Mouse (Mus musculus) kidney, embryonic 14.5 days (tissue): Measurements from ENCODE around the gene Spc24. TPM values are rescaled to one million over a fixed set of nuclear protein-coding genes. Genes with fewer than 3 reads are reported as not detected.
"Not testable (repeated sequence)": the region's sequence is repeated elsewhere in the genome, so short reads cannot be mapped to it uniquely, and the experiment has no call there.

Source experiments
- ATAC-seq: fragments of 200-750 bp; cut with Nextera tagmentation; 2 replicates; pipeline ENCODE4 v1.8.0; 2017; ENCODE audit warnings: moderate number of reproducible peaks, mild to moderate bottlenecking, moderate TSS enrichment, moderate library complexity; ENCODE audit not compliant: low FRiP score, low TSS enrichment
- H3K27ac ChIP-seq: fragments of 300-500 bp; sonication (generic); 2 replicates; pipeline ENCODE4 v1.5.1; 2014; ENCODE audit warnings: low read depth, mild to moderate bottlenecking, low read length, moderate library complexity, mixed read lengths
- H3K27me3 ChIP-seq: fragments of 300-500 bp; sonication (generic); 2 replicates; pipeline ENCODE4 v1.6.1; 2014; ENCODE audit warnings: mild to moderate bottlenecking, low read length; ENCODE audit not compliant: control insufficient read depth, insufficient read depth
- H3K36me3 ChIP-seq: fragments of 300-500 bp; sonication (generic); 2 replicates; pipeline ENCODE4 v1.6.1; 2014; ENCODE audit warnings: low read length, mixed read lengths; ENCODE audit not compliant: control insufficient read depth, insufficient read depth
- H3K4me1 ChIP-seq: fragments of 300-500 bp; sonication (generic); 2 replicates; pipeline ENCODE4 v1.6.1; 2014; ENCODE audit warnings: low read length, mixed read lengths; ENCODE audit not compliant: control insufficient read depth, insufficient read depth
- H3K4me2 ChIP-seq: fragments of 300-500 bp; sonication (generic); replicated peaks from 2 replicates; pipeline ENCODE4 v1.6.1; 2014; ENCODE audit warnings: low read depth, mild to moderate bottlenecking, low read length
- H3K4me3 ChIP-seq: fragments of 300-500 bp; sonication (generic); 2 replicates; pipeline ENCODE4 v1.5.1; 2014; ENCODE audit warnings: mild to moderate bottlenecking, low read length
- H3K9ac ChIP-seq: fragments of 300-500 bp; sonication (generic); 2 replicates; pipeline ENCODE4 v1.6.1; 2014; ENCODE audit warnings: low read depth, mild to moderate bottlenecking, low read length, moderate library complexity
- H3K9me3 ChIP-seq: fragments of 300-500 bp; sonication (generic); 2 replicates; pipeline ENCODE4 v1.6.1; 2016; ENCODE audit warnings: low read length; ENCODE audit not compliant: control insufficient read depth
- WGBS: fragments of 180-500 bp; shearing (Covaris S2); extraction: QIAGEN DNeasy Blood & Tissue Kit; methylation state at CpG from one replicate; pipeline ENCODE4 v1.1.7; 2014; 5-methylcytosine and 5-hydroxymethylcytosine counted together
- polyA plus RNA-seq: library from polyadenylated mRNA; unstranded; fragments of >200 nt; fragmentation: Nextera tagmentation; extraction: Ambion mirVana; gene quantifications from 2 replicates; pipeline ENCODE4 v1.2.1, GENCODE M21; 2014

Gene Spc24
- polyA plus RNA-seq, 1 experiment from 2014 or later: 139 TPM

DNA sequence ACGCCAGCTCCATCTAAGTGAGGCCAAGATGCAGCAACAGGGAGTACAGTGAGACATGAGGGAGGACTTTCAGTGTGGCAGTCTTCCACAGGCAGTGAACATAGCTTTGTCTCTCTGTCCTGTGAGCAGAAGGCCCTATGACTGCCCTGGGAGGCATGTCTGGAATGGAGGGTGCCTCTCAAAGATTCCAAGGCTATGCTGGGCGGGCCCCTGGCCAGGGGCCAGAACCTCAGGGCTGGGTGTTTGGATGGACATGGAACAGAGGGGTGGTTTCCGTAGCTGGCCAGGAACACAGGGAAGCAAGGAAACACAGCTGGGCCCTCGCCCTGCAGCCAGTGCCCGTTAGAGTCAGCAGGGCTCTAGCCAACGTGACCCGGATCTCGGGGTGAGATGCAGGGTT lies 31.8 kb upstream of the Spc24 start:
- H3K4me2 ChIP-seq: no peak overlapping the region
- peaks cover 76% of the 10 kb centered on the region for H3K36me3 ChIP-seq
- H3K4me3 ChIP-seq: no peak overlapping the region
- H3K9ac ChIP-seq: no peak overlapping the region
- no peak for ATAC-seq
- H3K9me3 ChIP-seq: no peaks in the 10 kb centered on the region
- H3K27ac ChIP-seq: no peak overlapping the region
- peaks cover 28% of the 10 kb centered on the region for H3K4me1 ChIP-seq
- no peaks in the 10 kb centered on the region for H3K27me3 ChIP-seq
- WGBS: 81% methylated on average over 8 of the region's 8 CpGs

DNA sequence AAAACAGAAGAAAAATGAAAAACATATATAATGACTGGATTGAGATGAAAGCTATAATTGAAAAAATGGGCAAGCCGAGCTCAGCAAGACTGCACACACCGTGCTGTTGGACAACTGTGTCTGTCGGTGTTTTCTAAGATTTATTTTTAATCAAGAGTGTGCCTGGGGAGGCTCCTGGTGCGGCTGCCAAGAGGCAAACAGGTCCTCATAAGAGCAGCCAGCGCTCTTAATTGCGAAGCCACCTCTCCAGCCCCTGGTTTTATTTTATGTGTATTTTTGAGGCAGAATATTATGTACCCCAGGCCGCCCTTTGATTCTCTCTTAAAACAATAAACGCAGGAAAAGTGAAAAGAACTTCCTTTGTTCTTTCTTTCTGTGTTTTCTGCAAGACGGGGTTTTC lies 28.1 kb upstream of the Spc24 start:
- Histone ChIP-seq H3K9ac (no peak overlapping the region), H3K27ac (no peak overlapping the region), H3K4me3 (no peak overlapping the region), H3K36me3 (peaks cover 80% of the 10 kb centered on the region), H3K27me3 (no peaks in the 10 kb centered on the region), H3K9me3 (no peaks in the 10 kb centered on the region), H3K4me2 (no peak overlapping the region), H3K4me1 (peaks cover 12% of the 10 kb centered on the region; the same call in 1 of the 2 replicates)
- 68% methylated on average over 9 of the region's 9 CpGs for WGBS
- ATAC-seq: no peak

GRCm38 (mm10) chr9:21787654-21788053 lies 27.6 kb upstream of the Spc24 start:
- Histone ChIP-seq H3K4me2 (no peak overlapping the region), H3K9me3 (no peaks in the 10 kb centered on the region), H3K4me1 (peaks cover 9% of the 10 kb centered on the region; the same call in 1 of the 2 replicates), H3K27ac (no peak overlapping the region), H3K9ac (no peak overlapping the region), H3K36me3 (peaks cover 77% of the 10 kb centered on the region), H3K4me3 (no peak overlapping the region), H3K27me3 (no peaks in the 10 kb centered on the region)
- no peak for ATAC-seq
- 57% methylated on average over 5 of the region's 5 CpGs for whole genome bisulfite sequencing

DNA sequence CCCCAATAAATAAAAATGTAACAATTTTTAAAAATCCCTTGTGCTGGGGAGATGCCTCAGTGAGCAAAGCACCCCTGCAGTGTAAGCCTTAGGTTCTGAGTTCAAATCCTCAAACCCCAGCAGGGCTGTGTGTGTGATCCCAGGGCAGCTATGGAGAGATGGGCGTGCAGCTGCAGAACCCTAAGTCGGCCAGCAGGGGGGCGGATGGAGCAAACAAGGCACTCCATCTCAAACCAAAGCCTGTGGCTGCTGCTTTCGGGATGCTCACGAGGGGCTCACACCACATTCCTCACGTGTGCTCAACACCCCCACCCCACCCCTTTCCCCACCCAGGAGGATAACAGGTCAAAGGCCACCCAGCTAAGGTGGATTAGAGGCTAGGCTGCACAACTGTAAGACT lies 26.8 kb upstream of the Spc24 start:
- no peak overlapping the region for H3K9ac ChIP-seq
- no peaks in the 10 kb centered on the region for H3K9me3 ChIP-seq
- peaks cover 74% of the 10 kb centered on the region for H3K36me3 ChIP-seq
- H3K27me3 ChIP-seq: no peaks in the 10 kb centered on the region
- ATAC-seq: peak; percentile 58
- WGBS: 14% methylated on average over 6 of the region's 6 CpGs
- no peak overlapping the region for H3K4me3 ChIP-seq
- H3K4me2 ChIP-seq: no peak overlapping the region
- H3K27ac ChIP-seq: peak overlapping the region; percentile 30; the same call in 1 of the 2 replicates
- 0 out of 2 replicates have a peak, but pooled peaks cover 6% of the 10 kb centered on the region for H3K4me1 ChIP-seq

GRCm38 (mm10) chr9:21786309-21786708 lies 26.2 kb upstream of the Spc24 start:
- not testable (repeated sequence) for ATAC-seq, H3K9me3 ChIP-seq, H3K27ac ChIP-seq, H3K4me3 ChIP-seq, H3K9ac ChIP-seq, H3K4me2 ChIP-seq, H3K4me1 ChIP-seq, H3K27me3 ChIP-seq
- H3K36me3 ChIP-seq: peaks cover 69% of the 10 kb centered on the region
- WGBS: 76% methylated on average over 1 of the region's 2 CpGs

DNA sequence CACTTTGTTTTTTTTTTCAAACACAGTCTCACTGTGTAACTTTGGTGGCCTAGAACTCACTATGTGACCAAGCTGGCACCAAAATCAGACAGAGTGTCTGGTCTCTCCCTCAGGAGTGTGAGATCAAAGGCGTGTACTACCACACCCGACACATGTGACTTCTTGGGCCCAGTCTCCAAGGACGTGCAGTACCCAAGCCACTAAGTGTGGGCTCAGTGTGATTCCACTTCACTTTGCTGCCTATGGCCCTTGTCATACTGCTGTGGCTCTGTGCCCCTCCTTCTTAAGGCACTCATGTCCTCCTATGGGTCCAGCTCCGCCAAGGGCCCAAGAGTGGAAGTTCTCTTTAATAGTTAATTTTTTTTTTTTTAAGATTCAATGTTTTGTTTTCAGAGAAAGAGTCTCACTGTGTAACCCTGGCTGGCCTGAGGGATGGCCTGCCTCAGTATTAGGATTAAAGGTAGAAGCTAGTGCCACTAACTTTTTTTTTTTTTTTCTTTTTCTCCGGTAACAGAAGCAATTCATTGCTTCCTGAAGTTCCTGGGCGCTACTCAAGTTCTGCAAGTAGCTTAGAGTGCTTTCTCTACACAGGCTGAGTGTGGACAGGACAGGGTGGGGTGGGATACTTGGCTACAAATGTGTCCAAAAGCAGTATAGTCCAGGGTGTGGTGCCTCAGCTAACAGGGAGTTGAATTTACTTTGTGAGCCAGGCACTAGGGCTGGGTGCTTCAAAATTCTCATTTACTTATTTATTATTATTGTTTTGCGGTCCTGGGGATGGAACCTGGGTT lies 24.6 kb upstream of the Spc24 start:
- no peak for ATAC-seq
- Histone ChIP-seq H3K27me3 (no peaks in the 10 kb centered on the region), H3K4me2 (no peak overlapping the region), H3K9me3 (no peaks in the 10 kb centered on the region), H3K9ac (no peak overlapping the region), H3K4me1 (0 out of 2 replicates have a peak, but pooled peaks cover 6% of the 10 kb centered on the region), H3K27ac (no peak overlapping the region), H3K36me3 (peaks cover 72% of the 10 kb centered on the region), H3K4me3 (no peak overlapping the region)
- 87% methylated on average over 7 of the region's 7 CpGs for WGBS

DNA sequence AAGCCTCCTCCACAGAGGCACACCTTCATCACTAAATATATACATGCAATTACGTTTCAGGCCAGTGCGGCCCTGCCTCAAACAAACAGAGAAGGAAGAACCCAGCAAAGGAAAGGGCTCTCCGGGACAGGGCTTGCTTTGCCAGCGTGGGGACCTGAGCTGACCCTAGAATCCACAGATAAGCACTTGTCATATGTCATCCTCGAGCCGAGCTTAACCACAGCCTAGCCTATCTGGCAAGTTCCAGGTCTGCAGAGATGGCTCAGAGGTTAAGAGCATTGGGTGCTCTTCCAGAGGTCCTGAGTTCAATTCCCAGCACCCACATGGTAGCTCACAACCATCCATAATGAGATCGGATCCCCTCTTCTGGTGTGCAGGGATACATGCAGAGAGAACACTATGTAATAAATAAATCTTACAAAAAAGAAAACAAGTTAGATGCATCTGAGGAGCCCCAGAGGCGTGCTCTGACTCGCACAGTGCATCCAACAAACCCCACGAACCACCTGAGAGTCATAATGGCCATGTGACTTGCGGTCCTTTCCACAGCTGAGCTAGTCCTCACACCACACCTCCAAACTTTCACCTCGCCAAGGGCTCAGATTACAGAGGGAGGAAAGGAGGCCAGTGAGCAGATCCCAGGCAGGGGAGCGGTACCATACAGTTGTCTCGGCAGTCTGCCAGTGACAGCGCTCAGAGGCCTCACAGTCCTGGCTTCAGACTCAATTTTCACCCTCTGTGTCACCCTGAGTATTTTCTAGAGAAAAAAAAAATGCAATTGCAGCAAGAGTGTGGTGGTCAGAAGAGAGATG lies 21.8 kb upstream of the Spc24 start:
- peak; percentile 15; the same call in 1 of the 2 replicates for ATAC-seq
- WGBS: 58% methylated on average over 15 of the region's 15 CpGs
- Histone ChIP-seq H3K4me1 (no peaks in the 10 kb centered on the region), H3K27me3 (no peaks in the 10 kb centered on the region), H3K9ac (no peak overlapping the region), H3K4me3 (no peak overlapping the region), H3K9me3 (no peaks in the 10 kb centered on the region), H3K4me2 (no peak overlapping the region), H3K27ac (no peak overlapping the region), H3K36me3 (peaks cover 72% of the 10 kb centered on the region)

- peaks cover 76% of the 10 kb centered on the region for H3K36me3 ChIP-seq
- no peak overlapping the region for H3K9ac ChIP-seq
- no peak overlapping the region for H3K27ac ChIP-seq
- no peak overlapping the region for H3K4me3 ChIP-seq
- no peaks in the 10 kb centered on the region for H3K4me1 ChIP-seq
- no peaks in the 10 kb centered on the region for H3K9me3 ChIP-seq
- ATAC-seq: no peak
- no peaks in the 10 kb centered on the region for H3K27me3 ChIP-seq
- no peak overlapping the region for H3K4me2 ChIP-seq
- 92% methylated on average over 3 of the region's 3 CpGs for WGBS
Measured at GRCm38 (mm10) chr9:21777726-21778125, 17.6 kb upstream of the Spc24 start.

DNA sequence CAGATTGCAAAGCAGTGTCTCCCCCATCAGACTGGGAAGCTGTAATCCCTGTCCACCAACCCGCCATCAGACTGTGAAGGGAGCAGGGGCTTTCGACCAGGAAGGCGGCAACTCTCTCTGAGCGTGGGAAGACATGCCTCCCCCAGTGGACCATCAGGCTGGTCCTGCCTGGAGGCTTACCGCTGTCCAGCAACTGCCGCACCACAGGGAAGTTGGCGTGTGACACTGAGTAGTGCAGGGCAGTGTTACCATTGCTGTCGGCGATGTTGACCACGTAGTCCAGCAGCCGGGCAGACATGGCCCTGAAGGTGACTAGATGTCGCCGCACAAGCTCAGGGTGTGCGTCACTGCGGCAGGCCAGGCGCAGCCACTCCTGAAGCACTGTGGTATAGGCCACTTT lies 14.2 kb upstream of the Spc24 start:
- Histone ChIP-seq H3K9ac (no peak overlapping the region), H3K4me3 (no peak overlapping the region), H3K4me1 (no peaks in the 10 kb centered on the region), H3K4me2 (no peak overlapping the region), H3K36me3 (peaks cover 73% of the 10 kb centered on the region), H3K9me3 (no peaks in the 10 kb centered on the region), H3K27me3 (no peaks in the 10 kb centered on the region), H3K27ac (no peak overlapping the region)
- no peak for ATAC-seq
- 93% methylated on average over 16 of the region's 16 CpGs for WGBS
